Mouse (Mus musculus) embryonic fibroblast, embryonic 13.5 days (primary cell): ENCODE data around the gene Ankk1.

Source experiments
- CTCF ChIP-seq: IDR thresholded peaks from 2 replicates; pipeline ENCODE4 v1.5.1; 2011; ENCODE audit warnings: mild to moderate bottlenecking, control low read depth, low read length, moderate library complexity, borderline replicate concordance; ENCODE audit not compliant: insufficient read depth
- POLR2A ChIP-seq: IDR thresholded peaks from 2 replicates; pipeline ENCODE4 v1.6.1; 2011; ENCODE audit warnings: low read depth, mild to moderate bottlenecking, control low read depth, low read length, moderate library complexity

DNA sequence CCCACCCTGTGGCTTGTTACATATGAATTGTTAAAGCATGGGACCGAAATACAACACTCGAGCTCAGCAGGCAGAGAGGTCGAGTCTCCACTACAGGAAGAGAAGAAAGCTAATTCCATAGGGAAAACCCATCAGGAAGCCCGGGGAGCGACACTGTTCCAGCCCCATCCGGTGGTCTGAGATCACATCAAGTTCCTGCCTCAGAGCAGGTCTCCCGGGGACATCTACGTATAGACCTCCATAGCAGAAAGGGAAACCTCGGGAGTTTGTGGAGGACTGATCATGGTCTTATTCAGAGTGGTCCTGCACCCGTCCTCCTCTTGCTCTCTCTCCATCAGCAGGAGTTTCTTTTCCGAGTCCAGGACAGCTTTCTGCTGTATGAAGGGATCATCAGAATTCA, 45.3 kb upstream of the Ankk1 start:
- no peak for TF ChIP-seq CTCF
- TF ChIP-seq POLR2A, result no peak
